Mouse (Mus musculus): ENCODE measurements around the gene Nkx2-9. TPM values are rescaled to one million over a fixed set of nuclear protein-coding genes. Genes with fewer than 3 reads are reported as not detected.

Gene Nkx2-9
- polyA plus RNA-seq, 1 experiment from 2014 or later = 0.12 TPM

DNA sequence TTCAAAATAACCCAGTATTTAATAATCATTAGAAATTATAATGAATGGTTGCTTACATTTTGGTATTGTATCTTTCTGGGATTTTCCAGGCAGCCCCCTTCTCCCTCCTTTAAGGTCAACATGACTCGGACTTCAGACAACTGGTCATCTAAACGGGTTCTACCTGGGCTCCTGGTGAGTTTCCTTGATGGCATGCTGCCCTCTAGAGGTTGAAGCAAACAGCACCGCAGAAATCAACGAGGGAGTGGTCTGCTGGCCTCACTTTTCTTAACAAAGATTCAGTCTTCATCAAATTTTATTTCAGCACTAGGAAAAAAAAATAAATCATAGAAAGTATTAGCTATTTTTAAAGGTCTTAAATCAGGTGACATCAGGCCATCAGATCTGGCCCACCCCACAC lies 21.4 kb downstream of the Nkx2-9 start:
- WGBS = 11% methylated on average over 4 of the region's 4 CpGs
- H3K27ac ChIP-seq (replicated peaks) = no peak overlapping the region
- H3K27me3 ChIP-seq (replicated peaks) = peaks cover 32% of the 10 kb centered on the region
- no peak overlapping the region for H3K9ac ChIP-seq (replicated peaks)
- no peak for ATAC-seq (ENCODE audit: low FRiP score)
- no peaks in the 10 kb centered on the region for H3K4me1 ChIP-seq
- no peaks in the 10 kb centered on the region for H3K9me3 ChIP-seq (replicated peaks)
- H3K4me3 ChIP-seq (replicated peaks) = no peak overlapping the region
- H3K36me3 ChIP-seq = no peaks in the 10 kb centered on the region
- no peak overlapping the region for H3K4me2 ChIP-seq

DNA sequence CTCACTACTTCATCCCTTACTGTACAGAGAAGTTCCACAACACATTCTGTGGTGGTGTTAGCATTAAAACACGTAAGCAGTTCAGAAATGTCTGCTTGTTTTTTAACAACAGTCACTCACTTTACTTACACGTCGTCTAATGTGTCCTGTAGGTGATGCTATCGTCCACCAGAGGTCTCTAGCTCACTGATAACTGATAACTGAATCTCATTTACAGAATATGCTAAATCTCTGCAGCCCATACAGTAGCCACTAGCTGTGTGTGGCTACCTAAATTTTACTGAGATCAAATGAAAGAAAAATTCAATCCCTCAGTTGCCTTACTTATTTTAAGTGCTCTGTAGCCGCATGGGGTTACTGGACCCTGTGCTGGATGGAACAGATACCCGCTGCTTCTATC lies 25.3 kb downstream of the Nkx2-9 start:
- H3K4me3 ChIP-seq (replicated peaks) = no peak overlapping the region
- H3K27me3 ChIP-seq (replicated peaks) = peaks cover 22% of the 10 kb centered on the region; the same call in 1 of the 2 replicates
- H3K4me1 ChIP-seq = no peaks in the 10 kb centered on the region
- H3K4me2 ChIP-seq = no peak overlapping the region
- no peaks in the 10 kb centered on the region for H3K9me3 ChIP-seq (replicated peaks)
- ATAC-seq (ENCODE audit: low FRiP score) = no peak
- H3K27ac ChIP-seq (replicated peaks) = no peak overlapping the region
- H3K36me3 ChIP-seq = no peaks in the 10 kb centered on the region
- no peak overlapping the region for H3K9ac ChIP-seq (replicated peaks)
- WGBS = 34% methylated on average over 6 of the region's 6 CpGs

Other genes with a start within 250 kb of the Nkx2-9 start
- gene Nkx2-1, start 76.4 kb downstream of the Nkx2-9 start, polyA plus RNA-seq (2015; fragmentation: Nextera tagmentation; extraction: Ambion mirVana) = not detected in 2 replicates
- gene Pax9, start 78.5 kb upstream of the Nkx2-9 start, polyA plus RNA-seq (2015; fragmentation: Nextera tagmentation; extraction: Ambion mirVana) = 0.35 and 3.5 TPM in 2 replicates

Data from neural tube, embryonic 15.5 days (tissue).